Mouse (Mus musculus) limb, embryonic 13.5 days (tissue): ENCODE data around the gene Bbs1. TPM values are rescaled to one million over a fixed set of nuclear protein-coding genes. Genes with fewer than 3 reads are reported as not detected.
A peak's percentile ranks its signal among the peaks of the same experiment; 100 is the strongest.

ENCODE experiments used
- ATAC-seq: fragments of 200-750 bp; cut with Nextera tagmentation; 2 replicates; pipeline ENCODE4 v1.8.0; 2017; ENCODE audit warnings: low read depth, moderate number of reproducible peaks, moderate TSS enrichment; ENCODE audit not compliant: low FRiP score
- H3K27ac ChIP-seq: fragments of 300-500 bp; sonication (generic); 2 replicates; pipeline ENCODE4 v1.5.1; 2015; ENCODE audit warnings: inconsistent platforms, mild to moderate bottlenecking, moderate library complexity
- H3K27me3 ChIP-seq: fragments of 300-500 bp; sonication (generic); 2 replicates; pipeline ENCODE4 v1.6.1; 2015; ENCODE audit warnings: mild to moderate bottlenecking, inconsistent platforms
- H3K36me3 ChIP-seq: fragments of 300-500 bp; sonication (generic); 2 replicates; pipeline ENCODE4 v1.6.1; 2015; ENCODE audit warnings: inconsistent platforms, mild to moderate bottlenecking, moderate library complexity
- H3K4me1 ChIP-seq: fragments of 300-500 bp; sonication (generic); 2 replicates; pipeline ENCODE4 v1.6.1; 2015; ENCODE audit warnings: inconsistent platforms
- H3K4me2 ChIP-seq: fragments of 300-500 bp; sonication (generic); replicated peaks from 2 replicates; pipeline ENCODE4 v1.6.1; 2015; ENCODE audit warnings: inconsistent platforms, mild to moderate bottlenecking, moderate library complexity
- H3K4me3 ChIP-seq: fragments of 300-500 bp; sonication (generic); 2 replicates; pipeline ENCODE4 v1.5.1; 2015; ENCODE audit warnings: moderate library complexity, mild to moderate bottlenecking, inconsistent platforms
- H3K9ac ChIP-seq: fragments of 300-500 bp; sonication (generic); 2 replicates; pipeline ENCODE4 v1.6.1; 2015; ENCODE audit warnings: mild to moderate bottlenecking, inconsistent platforms
- H3K9me3 ChIP-seq: fragments of 300-500 bp; sonication (generic); 2 replicates; pipeline ENCODE4 v1.6.1; 2016; ENCODE audit warnings: inconsistent platforms
- WGBS: fragments of 180-500 bp; shearing (Covaris S2); methylation state at CpG from one replicate; pipeline ENCODE4 v1.1.7; 2015; 5-methylcytosine and 5-hydroxymethylcytosine counted together
- polyA plus RNA-seq: library from polyadenylated mRNA; unstranded; fragments of >200 nt; fragmentation: Nextera tagmentation; extraction: Ambion mirVana; gene quantifications from 2 replicates; pipeline ENCODE4 v1.2.1, GENCODE M21; 2015

The Bbs1 gene
- polyA plus RNA-seq, 1 experiment from 2014 or later: 3.5 TPM

DNA sequence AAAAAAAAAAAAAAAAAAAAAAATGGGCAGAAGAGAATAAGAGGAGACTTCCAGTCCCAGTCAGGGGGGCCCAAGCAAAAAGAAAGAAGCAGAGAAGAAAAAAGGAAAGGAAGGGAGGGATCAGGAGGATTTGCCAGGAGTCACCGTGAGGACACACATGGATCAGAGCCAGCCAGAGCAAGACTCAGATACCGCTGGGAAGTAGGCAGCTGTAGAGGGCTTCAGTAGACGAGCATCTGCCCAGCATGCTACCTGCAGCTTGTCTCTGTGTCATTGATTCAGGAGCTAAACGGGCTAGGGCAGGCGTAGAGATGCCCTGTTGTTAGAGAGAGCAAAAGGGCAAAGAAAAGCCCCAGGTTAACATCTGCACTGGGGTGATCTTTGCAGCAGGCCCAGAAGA, 56.1 kb downstream of the Bbs1 start:
- peaks cover 3% of the 10 kb centered on the region; the same call in 1 of the 2 replicates for H3K27me3 ChIP-seq
- H3K4me3 ChIP-seq: no peak overlapping the region
- H3K27ac ChIP-seq: no peak overlapping the region
- 50% methylated on average over 5 of the region's 5 CpGs for WGBS
- peaks cover under 1% of the 10 kb centered on the region; the same call in 1 of the 2 replicates for H3K4me1 ChIP-seq
- no peaks in the 10 kb centered on the region for H3K9me3 ChIP-seq
- H3K4me2 ChIP-seq: no peak overlapping the region
- no peak overlapping the region for H3K9ac ChIP-seq
- no peak for ATAC-seq
- H3K36me3 ChIP-seq: no peaks in the 10 kb centered on the region

DNA sequence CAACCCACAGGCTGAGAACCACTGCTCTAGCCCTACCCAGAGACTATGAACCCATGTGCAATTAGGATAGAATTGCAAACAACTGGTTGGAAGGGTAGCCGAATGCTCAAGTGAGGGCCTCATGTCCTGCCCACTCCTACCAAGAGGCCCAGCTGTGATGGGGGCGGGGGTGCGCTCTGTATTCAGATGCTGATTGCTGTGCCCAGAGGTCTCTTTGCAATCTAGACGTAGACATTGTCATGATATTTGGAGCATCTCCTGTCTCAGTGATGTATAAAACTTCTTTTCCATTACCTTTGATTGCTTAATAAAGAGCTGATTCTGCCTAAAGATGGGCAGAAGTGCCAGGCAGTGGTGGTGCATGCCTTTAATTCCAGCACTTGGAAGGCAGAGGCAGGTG, 56.6 kb downstream of the Bbs1 start:
- Histone ChIP-seq H3K27me3 (peaks cover 3% of the 10 kb centered on the region; the same call in 1 of the 2 replicates), H3K27ac (no peak overlapping the region), H3K4me3 (no peak overlapping the region), H3K36me3 (no peaks in the 10 kb centered on the region), H3K4me2 (no peak overlapping the region), H3K9me3 (no peaks in the 10 kb centered on the region), H3K4me1 (no peaks in the 10 kb centered on the region), H3K9ac (no peak overlapping the region)
- WGBS: 49% methylated on average over 4 of the region's 4 CpGs
- no peak for ATAC-seq

DNA sequence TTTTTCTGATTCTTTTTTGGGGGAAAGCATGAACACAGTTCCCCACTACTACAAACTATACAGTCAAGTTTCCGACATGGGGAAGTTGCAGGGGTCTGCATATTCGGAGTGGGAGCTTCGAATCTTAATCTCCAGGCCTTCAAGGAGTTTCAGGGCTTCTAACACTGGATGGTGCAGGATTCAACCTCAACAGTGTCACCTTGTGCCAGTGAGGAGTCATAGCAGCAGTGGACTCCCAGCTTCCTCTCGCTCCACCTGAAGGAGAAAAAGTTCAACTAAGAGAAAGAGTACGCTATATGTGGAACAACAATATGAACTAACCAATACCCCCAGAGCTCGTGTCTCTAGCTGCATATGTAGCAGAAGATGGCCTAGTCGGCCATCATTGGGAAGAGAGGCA, 58.9 kb downstream of the Bbs1 start:
- Histone ChIP-seq H3K27ac (no peak overlapping the region), H3K4me2 (no peak overlapping the region), H3K36me3 (no peaks in the 10 kb centered on the region), H3K4me1 (no peaks in the 10 kb centered on the region), H3K27me3 (peaks cover 7% of the 10 kb centered on the region), H3K9me3 (no peaks in the 10 kb centered on the region), H3K4me3 (no peak overlapping the region), H3K9ac (no peak overlapping the region)
- 35% methylated on average over 7 of the region's 7 CpGs for WGBS
- ATAC-seq: no peak

DNA sequence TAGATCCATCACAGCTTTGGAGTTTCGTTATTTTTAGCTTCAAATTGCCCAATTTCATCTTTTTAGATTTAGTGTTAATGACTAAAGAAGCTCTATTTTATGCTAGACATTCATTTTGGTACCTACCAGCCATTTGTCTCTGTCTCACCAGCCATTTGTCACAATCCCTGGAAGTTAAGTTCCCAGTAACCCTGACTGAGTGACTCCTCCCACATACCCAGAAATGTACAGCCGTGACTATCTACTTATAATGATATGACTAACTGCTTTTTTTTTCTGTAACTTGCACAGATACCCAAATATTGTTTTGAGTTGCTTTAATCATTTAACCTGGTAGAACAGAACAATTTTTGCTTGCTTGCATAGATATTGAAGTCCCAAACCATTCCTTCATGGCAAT, 60.6 kb downstream of the Bbs1 start:
- Histone ChIP-seq H3K4me3 (no peak overlapping the region), H3K4me1 (no peaks in the 10 kb centered on the region), H3K9me3 (no peaks in the 10 kb centered on the region), H3K36me3 (no peaks in the 10 kb centered on the region), H3K9ac (no peak overlapping the region), H3K27ac (no peak overlapping the region), H3K4me2 (no peak overlapping the region), H3K27me3 (peaks cover 24% of the 10 kb centered on the region)
- WGBS: 66% methylated on average over 2 of the region's 2 CpGs
- ATAC-seq: no peak

DNA sequence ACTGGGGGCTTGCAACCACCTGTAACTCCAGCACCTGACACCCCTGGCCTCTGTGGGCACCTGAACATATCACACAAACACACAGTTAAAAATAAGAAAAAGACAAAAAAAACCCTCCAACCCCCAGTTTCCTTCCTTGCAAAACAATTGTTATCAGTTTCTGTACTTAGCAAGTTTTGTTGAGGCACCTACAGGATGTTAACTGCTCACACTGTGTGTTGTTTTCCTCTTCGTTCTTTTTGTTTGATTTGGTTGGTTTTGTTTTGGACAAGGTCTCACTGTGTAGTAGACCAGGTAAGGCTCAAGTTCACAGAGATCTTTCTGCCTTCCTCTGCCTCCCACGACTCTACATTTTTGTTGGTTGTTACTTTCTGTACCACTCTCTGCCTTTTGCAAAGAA, 63.8 kb downstream of the Bbs1 start:
- no peaks in the 10 kb centered on the region; the same call in 1 of the 2 replicates for H3K36me3 ChIP-seq
- 69% methylated on average over 2 of the region's 2 CpGs for WGBS
- peaks cover 18% of the 10 kb centered on the region for H3K4me1 ChIP-seq
- peaks cover 38% of the 10 kb centered on the region for H3K27me3 ChIP-seq
- no peak overlapping the region for H3K9ac ChIP-seq
- H3K4me3 ChIP-seq: no peak overlapping the region
- ATAC-seq: no peak
- no peak overlapping the region for H3K4me2 ChIP-seq
- H3K27ac ChIP-seq: no peak overlapping the region
- no peaks in the 10 kb centered on the region for H3K9me3 ChIP-seq

DNA sequence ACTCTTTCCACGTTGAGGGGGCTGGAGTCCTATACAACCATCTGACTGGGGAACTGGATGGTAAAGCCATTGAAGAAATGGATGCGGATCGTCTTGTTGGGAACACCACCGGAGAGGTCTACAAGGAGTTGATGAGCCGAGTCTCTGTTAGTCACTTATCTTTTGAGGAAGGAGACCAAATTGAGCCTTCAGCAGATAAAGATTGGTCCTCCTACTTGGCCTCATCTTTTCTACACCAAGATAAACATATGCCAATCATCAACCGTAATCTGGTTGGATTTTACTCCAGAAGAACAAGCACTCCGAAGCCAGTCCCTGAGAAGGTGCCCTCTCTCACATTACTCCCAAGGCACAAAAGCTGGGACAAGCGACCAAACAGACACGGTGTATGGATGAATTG, 65.6 kb downstream of the Bbs1 start:
- 82% methylated on average over 9 of the region's 9 CpGs for WGBS
- Histone ChIP-seq H3K4me3 (no peak overlapping the region), H3K4me1 (peaks cover 19% of the 10 kb centered on the region), H3K9ac (no peak overlapping the region), H3K27ac (no peak overlapping the region), H3K36me3 (no peaks in the 10 kb centered on the region; the same call in 1 of the 2 replicates), H3K27me3 (peaks cover 35% of the 10 kb centered on the region), H3K4me2 (no peak overlapping the region), H3K9me3 (no peaks in the 10 kb centered on the region)
- no peak for ATAC-seq

DNA sequence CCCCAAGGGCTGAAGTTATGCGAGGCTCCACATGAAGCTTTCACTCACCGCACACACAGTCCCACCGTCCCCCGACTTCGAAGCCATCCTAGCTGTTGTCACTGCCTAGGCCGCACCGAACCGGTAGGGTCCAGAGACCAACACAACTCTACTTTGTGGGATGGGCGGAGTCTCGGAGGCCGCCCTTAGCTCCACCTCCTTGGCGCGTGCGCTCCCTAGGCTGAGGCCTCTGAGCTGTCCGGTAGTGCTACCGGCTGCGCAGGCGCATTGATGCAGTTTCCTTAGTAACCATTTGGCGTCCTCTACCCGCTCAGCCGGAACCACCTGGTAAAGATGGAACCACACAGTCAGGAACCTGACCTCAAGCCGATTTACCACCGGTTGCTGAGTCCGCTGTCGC, 67.3 kb downstream of the Bbs1 start, which contains the start of the genes Ccs and Ccdc87:
Ccs (minus strand) TSS at position 184 of the 400 bp plus-strand sequence.
Ccdc87 (plus strand) TSS at position 218 of the 400 bp plus-strand sequence.
- H3K4me1 ChIP-seq: peaks cover 19% of the 10 kb centered on the region
- under 1% methylated on average over 25 of the region's 25 CpGs for WGBS
- H3K27ac ChIP-seq: no peak within 1 kb of the TSS
- H3K9ac ChIP-seq: peak within 1 kb of the TSS; percentile 74
- peak within 1 kb of the TSS; percentile 54 for H3K4me3 ChIP-seq
- H3K9me3 ChIP-seq: no peaks in the 10 kb centered on the region
- peaks cover 35% of the 10 kb centered on the region for H3K27me3 ChIP-seq
- no peaks in the 10 kb centered on the region; the same call in 1 of the 2 replicates for H3K36me3 ChIP-seq
- H3K4me2 ChIP-seq: peak within 1 kb of the TSS; percentile 96
- peak; percentile 99 for ATAC-seq

DNA sequence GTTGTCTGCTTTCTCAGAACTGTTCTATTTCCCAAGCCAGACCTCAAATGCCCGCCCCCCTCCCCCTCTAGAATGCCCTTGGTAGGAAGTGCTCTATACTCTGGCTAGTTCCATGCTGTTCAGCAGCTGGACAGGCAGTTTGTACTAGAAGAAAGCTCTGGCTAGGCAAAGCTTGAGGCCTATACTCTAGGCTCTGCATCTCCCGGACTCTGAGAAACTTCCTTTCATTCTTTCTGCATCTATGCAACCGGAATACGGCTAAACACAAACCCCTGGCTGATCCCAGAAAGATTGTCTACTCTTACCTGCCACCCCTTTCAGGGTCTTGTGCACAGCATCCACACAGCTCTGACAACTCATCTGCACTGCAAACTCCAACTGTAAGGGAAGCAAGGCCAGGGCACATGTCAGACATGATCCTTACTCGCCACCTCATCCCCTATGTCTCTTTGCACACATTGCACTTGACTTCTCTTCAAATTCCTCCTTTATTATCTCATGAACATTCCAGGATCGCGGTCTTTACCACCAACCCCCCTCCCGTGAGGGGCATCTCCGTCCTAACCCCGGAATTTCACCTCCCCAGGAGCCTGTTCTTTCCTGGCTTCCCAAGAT, 67.8 kb downstream of the Bbs1 start:
- no peak; the same call in 1 of the 2 replicates for ATAC-seq
- Histone ChIP-seq H3K27ac (no peak overlapping the region), H3K4me2 (peak overlapping the region; percentile 96), H3K27me3 (peaks cover 35% of the 10 kb centered on the region), H3K4me1 (peaks cover 19% of the 10 kb centered on the region), H3K9me3 (no peaks in the 10 kb centered on the region), H3K36me3 (no peaks in the 10 kb centered on the region; the same call in 1 of the 2 replicates), H3K4me3 (peak overlapping the region; percentile 54), H3K9ac (peak overlapping the region; percentile 74)
- 32% methylated on average over 10 of the region's 10 CpGs for WGBS

DNA sequence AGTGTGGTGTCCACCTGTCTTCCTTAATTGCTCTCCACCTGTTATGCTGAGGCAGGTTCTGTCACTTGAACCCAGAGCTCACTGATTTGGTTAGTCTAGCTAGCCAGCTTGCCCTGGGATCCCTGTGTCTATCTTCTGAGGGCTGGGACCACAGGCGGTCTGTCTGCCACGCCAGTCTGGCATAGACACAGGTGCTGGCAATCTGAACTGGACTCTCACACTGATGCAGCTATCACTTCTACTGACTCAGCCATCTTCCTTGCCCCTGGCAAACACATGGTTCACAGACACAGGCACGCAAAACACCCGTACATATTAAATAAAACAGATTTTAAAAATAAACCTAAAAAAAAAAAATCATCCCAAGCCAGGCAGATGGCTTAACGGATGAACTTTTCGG, 69.4 kb downstream of the Bbs1 start:
- Histone ChIP-seq H3K27ac (no peak overlapping the region), H3K4me2 (no peak overlapping the region), H3K4me1 (peaks cover 19% of the 10 kb centered on the region), H3K9me3 (no peaks in the 10 kb centered on the region), H3K4me3 (no peak overlapping the region), H3K27me3 (peaks cover 26% of the 10 kb centered on the region), H3K36me3 (peaks cover 16% of the 10 kb centered on the region), H3K9ac (no peak overlapping the region)
- WGBS: 91% methylated on average over 6 of the region's 6 CpGs
- ATAC-seq: no peak

Other genes starting within 250 kb of the Bbs1 start
- gene Gm960, start 208.0 kb downstream of the Bbs1 start, polyA plus RNA-seq: 7.1 and 7.6 TPM in 2 replicates
- gene Sptbn2, start 195.5 kb downstream of the Bbs1 start, polyA plus RNA-seq: 1.3 and 1.9 TPM in 2 replicates
- gene Rbm4b, start 150.1 kb downstream of the Bbs1 start, polyA plus RNA-seq: 104 and 106 TPM in 2 replicates
- 81.7 and 87.7 TPM in 2 replicates for gene Rbm4, start 112.7 kb downstream of the Bbs1 start, polyA plus RNA-seq
- 48.8 and 51.8 TPM in 2 replicates for gene Gm21992, start 95.0 kb downstream of the Bbs1 start, polyA plus RNA-seq
- gene Rbm14, start 95.0 kb downstream of the Bbs1 start, polyA plus RNA-seq: 83.5 and 89.7 TPM in 2 replicates
- 64.4 and 66.2 TPM in 2 replicates for gene Ccs, start 67.3 kb downstream of the Bbs1 start, polyA plus RNA-seq
- gene Ccdc87, start 67.3 kb downstream of the Bbs1 start, polyA plus RNA-seq: not detected in 2 replicates
- gene Ctsf, start 51.5 kb downstream of the Bbs1 start, polyA plus RNA-seq: 41.5 and 43.7 TPM in 2 replicates
- gene Actn3, start 28.7 kb downstream of the Bbs1 start, polyA plus RNA-seq: 14.0 and 15.0 TPM in 2 replicates
- 10.5 and 10.7 TPM in 2 replicates for gene Zdhhc24, start 28.0 kb downstream of the Bbs1 start, polyA plus RNA-seq
- gene Dpp3, start 21.7 kb upstream of the Bbs1 start, polyA plus RNA-seq: 124 and 129 TPM in 2 replicates
- gene Peli3, start 36.5 kb upstream of the Bbs1 start, polyA plus RNA-seq: 3.3 and 3.4 TPM in 2 replicates
- 111 and 116 TPM in 2 replicates for gene Mrpl11, start 55.5 kb upstream of the Bbs1 start, polyA plus RNA-seq
- not detected in 2 replicates for gene Npas4, start 83.7 kb upstream of the Bbs1 start, polyA plus RNA-seq
- 5.7 and 6.0 TPM in 2 replicates for gene Slc29a2, start 117.2 kb upstream of the Bbs1 start, polyA plus RNA-seq
- 47.9 and 52.1 TPM in 2 replicates for gene B4gat1, start 132.2 kb upstream of the Bbs1 start, polyA plus RNA-seq
- 3.7 and 4.4 TPM in 2 replicates for gene AC124502.3, start 132.3 kb upstream of the Bbs1 start, polyA plus RNA-seq
- 36.7 and 40.5 TPM in 2 replicates for gene Brms1, start 134.7 kb upstream of the Bbs1 start, polyA plus RNA-seq
- gene Rin1, start 143.9 kb upstream of the Bbs1 start, polyA plus RNA-seq: 1.4 and 1.7 TPM in 2 replicates
- gene Cd248, start 161.4 kb upstream of the Bbs1 start, polyA plus RNA-seq: 58.8 and 64.8 TPM in 2 replicates
- gene Tmem151a, start 178.9 kb upstream of the Bbs1 start, polyA plus RNA-seq: 2.7 TPM in 2 replicates
- gene Yif1a, start 181.9 kb upstream of the Bbs1 start, polyA plus RNA-seq: 88.5 and 94.5 TPM in 2 replicates
- gene Cnih2, start 191.9 kb upstream of the Bbs1 start, polyA plus RNA-seq: 34.5 and 35.2 TPM in 2 replicates
- 248 and 251 TPM in 2 replicates for gene Rab1b, start 200.4 kb upstream of the Bbs1 start, polyA plus RNA-seq
- 23.6 and 29.0 TPM in 2 replicates for gene Klc2, start 211.9 kb upstream of the Bbs1 start, polyA plus RNA-seq